Mouse (Mus musculus) neural tube, embryonic 11.5 days (tissue): ENCODE data around the gene Ppm1h. TPM values are rescaled to one million over a fixed set of nuclear protein-coding genes. Genes with fewer than 3 reads are reported as not detected.

ENCODE experiments used
- microRNA counts: library from miRNA; unstranded; fragments of <30 nt; microRNA quantifications from one replicate; lab custom pipeline; 2015
- microRNA-seq: library from miRNA; unstranded; fragments of <30 nt; microRNA quantifications from one replicate; pipeline ENCODE4, GENCODE M21; 2016
- polyA plus RNA-seq: library from polyadenylated mRNA; unstranded; fragments of >200 nt; fragmentation: Nextera tagmentation; extraction: Ambion mirVana; gene quantifications from 2 replicates; pipeline ENCODE4 v1.2.1, GENCODE M21; 2014

Gene Ppm1h
- polyA plus RNA-seq, 1 experiment from 2014 or later = 15.1 TPM

MicroRNAs within 50 kb of the gene (microRNA counts, 519-probe panel; counts per million panel counts)
- 5,254 counts per million, percentile 92 among the panel's probes with 10 or more counts for microRNA mmu-let-7i (lab: Ali Mortazavi, UCI)

Small RNA genes lying within 50 kb of the gene (microRNA-seq; reads per million reads assigned to microRNA genes)
- gene Mir6412 (not detected), gene Mir8104 (not detected), gene Mirlet7i (5,668 reads per million, percentile 93 among the genes with 10 or more reads in this experiment)

Other genes starting within 250 kb of the Ppm1h start
- 0.33 and 0.51 TPM in 2 replicates for gene Avpr1a, start 230.3 kb upstream of the Ppm1h start, polyA plus RNA-seq